Mouse (Mus musculus): ENCODE results near the gene Mcl1. TPM values are rescaled to one million over a fixed set of nuclear protein-coding genes. Genes with fewer than 3 reads are reported as not detected.

Mcl1 gene
- polyA plus RNA-seq, 1 experiment from 2014 or later = 70.2 TPM

GRCm38 (mm10) chr3:95684846-95685245 is 26.3 kb downstream of the Mcl1 start:
- Histone ChIP-seq H3K36me3 (ENCODE audit: insufficient read depth, low read length) (no peaks in the 10 kb centered on the region), H3K4me2 (ENCODE audit: low read length) (no peak overlapping the region), H3K4me3 (replicated peaks; ENCODE audit: low read depth, low read length) (no peak overlapping the region), H3K9me3 (replicated peaks; ENCODE audit: low read length) (no peaks in the 10 kb centered on the region), H3K27ac (no peak overlapping the region), H3K27me3 (ENCODE audit: insufficient read depth, low read length) (no peaks in the 10 kb centered on the region), H3K9ac (ENCODE audit: low read depth, low read length) (no peak overlapping the region), H3K4me1 (replicated peaks; ENCODE audit: insufficient read depth, low read length) (peaks cover 38% of the 10 kb centered on the region)
- no peak for TF ChIP-seq CTCF (IDR thresholded peaks at IDR 0.05; ENCODE audit: low read depth)
- DNase-seq (ENCODE audit: low spot score) (no peak), ATAC-seq (replicated peaks; ENCODE audit: low FRiP score, low read depth) (no peak)
- 42% methylated on average over 5 of the region's 8 CpGs for WGBS

DNA sequence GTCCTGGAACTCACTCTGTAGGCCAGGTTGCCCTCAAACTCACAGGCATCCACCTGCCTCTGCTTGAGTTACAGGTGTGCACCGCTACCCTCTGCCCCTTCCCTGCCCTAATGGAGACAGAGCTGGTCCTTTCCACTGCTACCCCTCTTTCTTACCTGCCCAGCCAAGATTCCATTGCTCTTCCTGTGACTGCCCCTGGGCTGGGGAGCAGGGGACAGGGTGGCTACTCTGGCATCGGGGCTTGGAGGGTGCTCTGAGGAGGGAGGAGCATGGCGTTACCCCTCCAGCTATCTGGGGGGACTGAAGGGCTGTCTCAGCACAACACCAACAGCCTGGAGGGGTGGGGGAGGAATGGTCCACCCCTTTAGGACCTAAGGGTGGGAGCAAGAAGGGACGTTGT is 26.7 kb downstream of the Mcl1 start:
- 72% methylated on average over 4 of the region's 4 CpGs for WGBS
- no peak overlapping the region for H3K4me2 ChIP-seq (ENCODE audit: low read length)
- TF ChIP-seq CTCF (IDR thresholded peaks at IDR 0.05; ENCODE audit: low read depth) = no peak
- H3K36me3 ChIP-seq (ENCODE audit: insufficient read depth, low read length) = no peaks in the 10 kb centered on the region
- H3K27me3 ChIP-seq (ENCODE audit: insufficient read depth, low read length) = no peaks in the 10 kb centered on the region
- peaks cover 43% of the 10 kb centered on the region for H3K4me1 ChIP-seq (replicated peaks; ENCODE audit: insufficient read depth, low read length)
- no peak overlapping the region for H3K27ac ChIP-seq
- H3K4me3 ChIP-seq (replicated peaks; ENCODE audit: low read depth, low read length) = no peak overlapping the region
- H3K9me3 ChIP-seq (replicated peaks; ENCODE audit: low read length) = no peaks in the 10 kb centered on the region
- DNase-seq (ENCODE audit: low spot score) (no peak), ATAC-seq (replicated peaks; ENCODE audit: low FRiP score, low read depth) (no peak)
- H3K9ac ChIP-seq (ENCODE audit: low read depth, low read length) = no peak overlapping the region

- Histone ChIP-seq H3K36me3 (ENCODE audit: insufficient read depth, low read length) (no peaks in the 10 kb centered on the region), H3K9ac (ENCODE audit: low read depth, low read length) (no peak overlapping the region), H3K9me3 (replicated peaks; ENCODE audit: low read length) (no peaks in the 10 kb centered on the region), H3K4me2 (ENCODE audit: low read length) (no peak overlapping the region), H3K27ac (peak overlapping the region; percentile 36; the same call in 1 of the 2 replicates), H3K4me3 (replicated peaks; ENCODE audit: low read depth, low read length) (no peak overlapping the region), H3K27me3 (ENCODE audit: insufficient read depth, low read length) (no peaks in the 10 kb centered on the region), H3K4me1 (replicated peaks; ENCODE audit: insufficient read depth, low read length) (peaks cover 43% of the 10 kb centered on the region)
- ATAC-seq (replicated peaks; ENCODE audit: low FRiP score, low read depth) (no peak), DNase-seq (ENCODE audit: low spot score) (no peak)
- WGBS = 80% methylated on average over 2 of the region's 2 CpGs
- no peak for TF ChIP-seq CTCF (IDR thresholded peaks at IDR 0.05; ENCODE audit: low read depth)
Measured at GRCm38 (mm10) chr3:95685701-95686100, 27.1 kb downstream of the Mcl1 start.

GRCm38 (mm10) chr3:95686492-95687167 is 28.0 kb downstream of the Mcl1 start:
- H3K36me3 ChIP-seq (ENCODE audit: insufficient read depth, low read length) = no peaks in the 10 kb centered on the region
- WGBS = 32% methylated on average over 10 of the region's 10 CpGs
- H3K4me3 ChIP-seq (replicated peaks; ENCODE audit: low read depth, low read length) = peak overlapping the region; percentile 42; the same call in 1 of the 2 replicates
- H3K9me3 ChIP-seq (replicated peaks; ENCODE audit: low read length) = no peaks in the 10 kb centered on the region
- DNase-seq (ENCODE audit: low spot score) = no peak
- H3K4me1 ChIP-seq (replicated peaks; ENCODE audit: insufficient read depth, low read length) = peaks cover 37% of the 10 kb centered on the region
- H3K4me2 ChIP-seq (ENCODE audit: low read length) = peak overlapping the region; percentile 86
- H3K27ac ChIP-seq = peak overlapping the region; percentile 87; the same call in 1 of the 2 replicates
- H3K27me3 ChIP-seq (ENCODE audit: insufficient read depth, low read length) = no peaks in the 10 kb centered on the region
- ATAC-seq (replicated peaks; ENCODE audit: low FRiP score, low read depth) = no peak
- no peak for TF ChIP-seq CTCF (IDR thresholded peaks at IDR 0.05; ENCODE audit: low read depth)
- 0 out of 2 replicates have a peak overlapping the region, but pooled peaks have one; percentile 54 for H3K9ac ChIP-seq (ENCODE audit: low read depth, low read length)

DNA sequence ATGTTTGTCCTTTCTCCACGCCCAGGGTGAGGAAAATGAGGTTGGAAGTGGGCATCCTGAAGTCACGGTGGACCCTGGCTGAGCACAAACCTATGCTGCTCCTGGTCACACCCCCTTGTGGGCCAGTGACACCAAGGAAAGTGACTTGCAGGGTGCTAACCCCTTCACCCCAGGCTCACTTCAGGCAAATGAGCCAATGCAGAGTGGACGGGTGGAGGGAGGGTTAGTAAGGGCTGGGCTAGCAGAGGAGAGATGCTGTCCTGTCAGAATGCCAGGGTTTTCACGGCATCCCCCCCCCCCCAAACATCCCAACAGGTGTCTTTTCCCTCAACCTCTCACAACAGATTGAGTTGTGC is 28.6 kb downstream of the Mcl1 start:
- peaks cover 37% of the 10 kb centered on the region for H3K4me1 ChIP-seq (replicated peaks; ENCODE audit: insufficient read depth, low read length)
- H3K36me3 ChIP-seq (ENCODE audit: insufficient read depth, low read length) = no peaks in the 10 kb centered on the region
- TF ChIP-seq CTCF (IDR thresholded peaks at IDR 0.05; ENCODE audit: low read depth) = no peak
- 12% methylated on average over 4 of the region's 4 CpGs for WGBS
- DNase-seq (ENCODE audit: low spot score) (no peak), ATAC-seq (replicated peaks; ENCODE audit: low FRiP score, low read depth) (peak; percentile 27)
- peak overlapping the region; percentile 87 for H3K27ac ChIP-seq
- H3K4me3 ChIP-seq (replicated peaks; ENCODE audit: low read depth, low read length) = peak overlapping the region; percentile 42
- no peaks in the 10 kb centered on the region for H3K27me3 ChIP-seq (ENCODE audit: insufficient read depth, low read length)
- H3K9ac ChIP-seq (ENCODE audit: low read depth, low read length) = peak overlapping the region; percentile 54
- H3K9me3 ChIP-seq (replicated peaks; ENCODE audit: low read length) = no peaks in the 10 kb centered on the region
- H3K4me2 ChIP-seq (ENCODE audit: low read length) = peak overlapping the region; percentile 86

DNA sequence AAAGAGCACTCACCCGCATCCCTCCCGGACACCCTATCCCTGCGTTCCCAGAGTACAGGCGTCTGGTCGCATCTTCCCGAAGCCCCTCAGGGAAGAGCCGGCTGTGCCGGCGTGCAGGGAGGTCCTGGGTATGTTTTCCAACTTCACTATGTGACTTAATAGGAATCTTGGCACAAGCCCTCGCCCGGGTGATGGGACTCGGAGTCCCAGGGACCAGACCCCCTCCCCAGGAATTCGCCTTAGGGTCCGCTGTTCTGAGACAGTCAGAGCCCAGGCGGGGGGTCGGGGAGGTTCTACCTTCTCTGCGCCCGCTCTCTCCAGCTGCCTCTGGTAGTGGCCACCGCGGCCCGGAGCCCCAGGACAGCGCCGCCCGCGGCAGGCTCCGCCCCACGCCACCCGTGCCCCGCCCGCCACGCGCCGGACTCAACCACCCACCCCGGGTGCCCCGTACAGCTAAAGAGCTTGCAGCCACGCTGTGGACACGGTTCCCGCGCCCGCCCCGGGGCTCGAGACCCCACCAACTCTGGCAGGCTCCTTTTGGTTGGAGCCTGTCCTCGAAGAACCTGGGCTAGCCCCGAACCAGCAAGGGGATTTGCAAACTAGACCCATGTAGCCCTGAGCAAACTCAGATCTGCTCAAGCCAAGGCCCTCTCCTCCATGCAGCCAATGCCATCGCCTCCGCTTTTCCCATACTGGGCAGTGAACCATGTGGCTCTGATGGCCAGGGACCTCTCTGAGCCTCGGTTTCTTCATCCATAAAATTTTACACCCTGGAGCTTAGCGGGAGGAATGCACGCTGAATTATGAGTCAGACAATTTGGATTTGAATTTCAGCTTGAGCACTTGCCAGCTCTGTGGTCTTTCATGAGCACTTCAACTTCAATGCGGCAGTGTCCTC is 29.2 kb downstream of the Mcl1 start, which contains the start of gene Adamtsl4:
Gene Adamtsl4 (minus strand): TSS at position 394 of the 898 bp plus-strand sequence.
- Histone ChIP-seq H3K4me1 (replicated peaks; ENCODE audit: insufficient read depth, low read length) (peaks cover 37% of the 10 kb centered on the region), H3K9me3 (replicated peaks; ENCODE audit: low read length) (no peaks in the 10 kb centered on the region), H3K4me3 (replicated peaks; ENCODE audit: low read depth, low read length) (peak within 1 kb of the TSS; percentile 42), H3K36me3 (ENCODE audit: insufficient read depth, low read length) (no peaks in the 10 kb centered on the region), H3K27me3 (ENCODE audit: insufficient read depth, low read length) (no peaks in the 10 kb centered on the region), H3K9ac (ENCODE audit: low read depth, low read length) (peak within 1 kb of the TSS; percentile 54), H3K27ac (peak within 1 kb of the TSS; percentile 87), H3K4me2 (ENCODE audit: low read length) (peak within 1 kb of the TSS; percentile 86)
- TF ChIP-seq CTCF (IDR thresholded peaks at IDR 0.05; ENCODE audit: low read depth) = no peak
- DNase-seq (ENCODE audit: low spot score) = peak; percentile 83
- 4% methylated on average over 49 of the region's 50 CpGs for WGBS
- ATAC-seq (replicated peaks; ENCODE audit: low FRiP score, low read depth) = peak; percentile 71

All from kidney, postnatal 0 days (tissue).